Mouse (Mus musculus) E14TG2a.4 (cell line): ENCODE data around the gene Slc15a5.

ENCODE experiments used
- H3K27me3 ChIP-seq: 2 replicates; pipeline ENCODE4 v1.6.1; 2014; ENCODE audit warnings: low read length, control low read depth; ENCODE audit not compliant: insufficient read depth
- H3K36me3 ChIP-seq: 2 replicates; pipeline ENCODE4 v1.6.1; 2014; ENCODE audit warnings: low read length, control low read depth; ENCODE audit not compliant: insufficient read depth
- H3K4me1 ChIP-seq: replicated peaks from 2 replicates; pipeline ENCODE4 v1.6.1; 2014; ENCODE audit warnings: low read depth, low read length, control low read depth
- H3K4me3 ChIP-seq: replicated peaks from 2 replicates; pipeline ENCODE4 v1.5.1; 2014; ENCODE audit warnings: mild to moderate bottlenecking, low read length
- H3K9me3 ChIP-seq: 2 replicates; pipeline ENCODE4 v1.6.1; 2014; ENCODE audit warnings: low read length, control low read depth
- CTCF ChIP-seq: conservative IDR thresholded peaks from 2 replicates; pipeline ENCODE4 v1.5.1; 2014; ENCODE audit warnings: low read length
- NANOG ChIP-seq: IDR thresholded peaks from 2 replicates; pipeline ENCODE4 v1.6.1; 2014; ENCODE audit warnings: borderline replicate concordance, low read length, mixed read lengths
- POU5F1 ChIP-seq: IDR thresholded peaks from 2 replicates; pipeline ENCODE4 v1.6.1; 2014; ENCODE audit warnings: low read length, borderline replicate concordance

The Slc15a5 gene

DNA sequence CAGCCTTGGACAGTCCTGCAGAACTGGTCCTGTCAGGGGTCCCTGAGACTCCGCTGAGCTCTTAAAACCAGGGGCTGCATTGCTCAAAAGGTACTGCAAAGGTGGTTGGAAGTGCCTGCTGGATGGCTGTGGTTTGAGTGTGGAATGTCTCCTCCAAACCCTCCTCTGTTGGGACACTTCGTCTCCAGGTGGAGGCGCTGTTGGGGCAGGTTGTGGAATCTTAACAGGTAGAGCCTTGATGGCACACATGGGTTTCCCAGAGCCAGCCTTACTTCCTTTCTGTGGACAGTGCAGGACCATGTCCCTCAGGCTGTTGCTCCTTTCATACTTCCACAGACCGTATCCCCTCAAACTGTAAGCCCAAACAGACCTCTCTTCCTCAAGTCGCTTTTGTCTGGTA lies 36.8 kb downstream of the Slc15a5 start:
- H3K27me3 ChIP-seq, result no peaks in the 10 kb centered on the region
- TF ChIP-seq CTCF (peak; percentile 31), NANOG (no peak), POU5F1 (no peak)
- H3K4me3 ChIP-seq, result no peak overlapping the region
- no peaks in the 10 kb centered on the region for H3K4me1 ChIP-seq
- H3K9me3 ChIP-seq, result no peaks in the 10 kb centered on the region
- no peaks in the 10 kb centered on the region for H3K36me3 ChIP-seq

GRCm38 (mm10) chr6:138041865-138042264 lies 37.9 kb downstream of the Slc15a5 start:
- Histone ChIP-seq H3K4me1 (no peaks in the 10 kb centered on the region), H3K27me3 (no peaks in the 10 kb centered on the region), H3K9me3 (no peaks in the 10 kb centered on the region; the same call in 1 of the 2 replicates), H3K4me3 (no peak overlapping the region), H3K36me3 (no peaks in the 10 kb centered on the region)
- TF ChIP-seq NANOG (no peak), CTCF (no peak), POU5F1 (no peak)

DNA sequence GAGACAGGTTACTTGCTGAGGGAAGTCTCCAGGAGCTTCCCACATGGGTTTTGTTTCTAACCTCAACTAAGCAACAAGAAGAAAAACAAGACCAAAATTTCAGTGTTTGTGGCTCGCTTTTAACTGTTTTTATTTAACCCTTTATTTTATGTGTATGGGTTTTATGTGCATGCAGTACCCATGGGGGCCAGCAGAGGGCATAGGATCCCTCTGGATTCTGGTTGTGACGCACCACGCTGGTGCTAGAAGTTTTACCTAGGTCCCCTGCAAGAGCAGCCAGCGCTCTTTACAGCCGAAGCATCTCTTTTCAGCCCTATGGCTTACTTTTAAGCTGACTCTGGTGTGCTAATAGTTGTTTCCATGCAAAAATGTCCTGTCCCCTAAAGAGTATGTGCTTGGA lies 42.1 kb downstream of the Slc15a5 start:
- TF ChIP-seq CTCF, result peak; percentile 78
- TF ChIP-seq NANOG, result no peak
- H3K27me3 ChIP-seq, result no peaks in the 10 kb centered on the region
- H3K4me3 ChIP-seq, result no peak overlapping the region
- no peaks in the 10 kb centered on the region; the same call in 1 of the 2 replicates for H3K9me3 ChIP-seq
- H3K36me3 ChIP-seq, result no peaks in the 10 kb centered on the region
- 0 out of 2 replicates have a peak, but pooled peaks cover under 1% of the 10 kb centered on the region for H3K4me1 ChIP-seq

DNA sequence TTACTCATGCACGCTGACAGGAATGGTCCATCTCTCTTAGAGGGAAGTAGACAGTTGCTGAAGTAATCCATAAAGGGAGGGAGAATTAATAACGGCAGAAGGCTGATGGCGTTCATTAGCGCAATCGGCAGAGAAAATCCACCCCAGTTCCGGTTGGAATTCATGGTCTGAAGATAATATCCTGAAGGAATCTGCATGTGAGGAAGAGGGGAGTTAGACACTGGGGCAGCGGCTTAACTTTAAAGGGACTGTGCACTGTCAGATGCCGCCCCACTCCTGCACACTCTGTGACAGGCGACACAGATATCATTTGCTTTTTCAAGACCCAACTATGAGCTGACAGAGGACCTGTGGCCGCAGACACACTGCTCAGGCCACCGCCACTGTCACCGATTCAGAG lies 42.8 kb downstream of the Slc15a5 start:
- TF ChIP-seq CTCF (no peak), POU5F1 (no peak), NANOG (no peak)
- Histone ChIP-seq H3K4me1 (0 out of 2 replicates have a peak, but pooled peaks cover 6% of the 10 kb centered on the region), H3K4me3 (no peak overlapping the region), H3K36me3 (no peaks in the 10 kb centered on the region), H3K9me3 (no peaks in the 10 kb centered on the region; the same call in 1 of the 2 replicates), H3K27me3 (no peaks in the 10 kb centered on the region)

GRCm38 (mm10) chr6:138016898-138017297 lies 62.8 kb downstream of the Slc15a5 start:
- Histone ChIP-seq H3K9me3 (peaks cover 4% of the 10 kb centered on the region; the same call in 1 of the 2 replicates), H3K4me1 (no peaks in the 10 kb centered on the region), H3K36me3 (no peaks in the 10 kb centered on the region), H3K4me3 (no peak overlapping the region), H3K27me3 (no peaks in the 10 kb centered on the region)
- TF ChIP-seq CTCF, result peak; percentile 53
- TF ChIP-seq POU5F1, result no peak

DNA sequence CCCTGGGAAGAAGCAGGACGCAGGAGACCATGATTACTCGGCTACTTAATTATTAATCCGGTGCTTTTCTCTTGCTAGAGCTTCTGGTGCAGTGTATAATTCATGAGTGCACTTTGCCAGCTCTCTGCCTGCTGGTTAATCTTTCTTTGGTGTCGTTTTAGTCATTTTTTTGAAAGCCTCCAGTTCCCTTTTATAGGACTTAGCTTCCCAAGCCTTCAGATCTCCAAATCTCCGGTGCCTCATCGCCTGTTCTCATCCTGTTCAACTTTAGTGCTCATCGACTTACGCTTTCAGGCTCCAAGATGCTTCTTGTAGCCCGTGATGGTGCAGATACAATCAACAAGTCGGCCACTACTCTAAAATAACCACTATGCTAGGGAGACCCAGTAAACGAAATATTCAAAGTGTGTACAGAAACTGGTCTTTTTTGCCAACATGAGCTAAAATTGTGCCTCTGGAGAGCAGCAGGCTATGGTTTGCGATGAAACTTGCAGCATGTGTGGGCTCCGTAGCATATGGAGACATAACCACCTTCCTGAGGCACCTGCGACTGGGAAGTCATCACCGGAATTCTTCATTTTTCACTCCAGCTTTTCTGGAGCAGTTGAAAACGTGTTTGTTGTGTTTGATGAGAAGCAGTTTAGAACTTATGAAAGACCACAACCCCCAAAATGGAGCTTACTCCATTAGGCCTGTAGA lies 64.6 kb downstream of the Slc15a5 start:
- Histone ChIP-seq H3K27me3 (no peaks in the 10 kb centered on the region), H3K4me1 (no peaks in the 10 kb centered on the region), H3K9me3 (peaks cover 4% of the 10 kb centered on the region; the same call in 1 of the 2 replicates), H3K36me3 (no peaks in the 10 kb centered on the region), H3K4me3 (no peak overlapping the region)
- TF ChIP-seq NANOG (no peak), CTCF (no peak), POU5F1 (no peak)

GRCm38 (mm10) chr6:138011955-138012354 lies 67.8 kb downstream of the Slc15a5 start:
- TF ChIP-seq CTCF, result no peak
- TF ChIP-seq NANOG, result no peak
- TF ChIP-seq POU5F1, result no peak
- H3K4me3 ChIP-seq, result no peak overlapping the region
- H3K27me3 ChIP-seq, result no peaks in the 10 kb centered on the region
- H3K36me3 ChIP-seq, result no peaks in the 10 kb centered on the region
- H3K4me1 ChIP-seq, result no peaks in the 10 kb centered on the region
- peaks cover 4% of the 10 kb centered on the region; the same call in 1 of the 2 replicates for H3K9me3 ChIP-seq

DNA sequence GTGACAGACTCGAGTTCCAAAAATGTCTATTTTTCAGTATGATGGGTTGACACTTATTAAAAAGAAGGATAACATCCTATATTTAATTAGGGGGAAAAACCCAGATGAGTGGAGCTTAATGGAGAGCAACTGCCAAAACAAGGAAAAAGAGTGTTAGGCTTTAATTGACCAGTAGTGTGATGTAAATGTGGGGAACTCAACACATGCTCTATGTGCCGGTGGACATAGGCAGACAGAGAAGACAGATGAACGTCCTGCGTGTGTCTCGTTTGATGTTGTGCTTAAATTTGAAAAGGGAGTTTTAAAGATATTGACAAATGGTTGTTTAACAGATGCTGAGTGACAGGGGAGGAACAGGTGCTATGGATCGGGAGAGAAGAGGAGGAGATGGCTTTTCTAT lies 72.0 kb downstream of the Slc15a5 start:
- Histone ChIP-seq H3K4me1 (no peaks in the 10 kb centered on the region), H3K9me3 (no peaks in the 10 kb centered on the region), H3K27me3 (no peaks in the 10 kb centered on the region), H3K36me3 (no peaks in the 10 kb centered on the region), H3K4me3 (no peak overlapping the region)
- TF ChIP-seq POU5F1 (no peak), CTCF (no peak), NANOG (no peak)
